In the genomic region with DNA sequence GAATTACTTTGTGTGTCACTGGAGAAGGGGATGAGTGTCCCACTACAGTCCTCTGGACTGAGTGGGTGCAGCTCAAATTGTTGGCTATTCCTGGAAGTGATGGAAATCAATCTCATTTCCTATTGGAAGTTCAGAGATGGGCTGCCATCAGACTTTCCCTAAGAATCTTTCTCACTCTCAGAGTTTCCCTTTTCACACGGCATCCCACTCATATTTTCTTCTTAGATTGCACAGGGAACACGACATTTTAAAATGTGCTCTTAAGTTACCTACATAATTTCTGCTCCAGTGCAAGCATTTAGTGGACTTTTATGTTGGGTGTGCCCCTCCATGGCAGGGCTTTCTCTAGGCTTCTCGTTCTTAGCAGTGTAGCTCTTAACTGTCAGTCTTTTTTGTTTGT, we compare ENCODE assay signal across 32 mouse cellular contexts. TPM values are rescaled to one million over a fixed set of nuclear protein-coding genes. Genes with fewer than 3 reads are reported as not detected.
"Had no signal": no experiment of that assay in that cellular context is flagged by ENCODE, and none has a peak within 500 bp of the region (broad histone marks: within the 10 kb centered on the region; RNA-seq: fewer than 3 reads in every experiment).

No protein-coding gene starts in this region.

- H3K4me3 ChIP-seq: embryonic facial prominence, embryonic 10.5 days; embryonic facial prominence, embryonic 12.5 days; embryonic facial prominence, embryonic 13.5 days; embryonic facial prominence, embryonic 15.5 days; erythroblast, embryonic 14.5 days; forebrain, embryonic 10.5 days; forebrain, embryonic 12.5 days; forebrain, embryonic 13.5 days; forebrain, embryonic 15.5 days; gastrocnemius, adult 2 months; heart, adult 2 months had no signal

- H3K27ac ChIP-seq: embryonic facial prominence, embryonic 10.5 days; embryonic facial prominence, embryonic 12.5 days; embryonic facial prominence, embryonic 13.5 days; embryonic facial prominence, embryonic 15.5 days; forebrain, embryonic 10.5 days; forebrain, embryonic 12.5 days; forebrain, embryonic 13.5 days; forebrain, embryonic 15.5 days; gastrocnemius, adult 2 months; heart, adult 2 months had no signal

- H3K36me3 ChIP-seq: embryonic facial prominence, embryonic 10.5 days; embryonic facial prominence, embryonic 12.5 days; embryonic facial prominence, embryonic 13.5 days; embryonic facial prominence, embryonic 15.5 days; forebrain, embryonic 10.5 days; forebrain, embryonic 12.5 days; forebrain, embryonic 15.5 days had no signal

- ATAC-seq: forebrain, embryonic 13.5 days; forebrain, embryonic 14.5 days; forebrain, embryonic 15.5 days; forebrain, embryonic 16.5 days; forebrain, postnatal 0 days had no signal

- DNase-seq: cerebellum, adult 2 months; cerebellum, adult 8-10 months; cerebellum, adult 9-10 months; cerebellum, adult 9-11 months; cerebellum, postnatal 10 days; cerebellum, postnatal 14 days; cerebellum, postnatal 25 days; cerebellum, postnatal 36 days; embryo, embryonic 11 days; forebrain, postnatal 0 days; gastrocnemius, adult 2 months; gastrocnemius, postnatal 10 days; gastrocnemius, postnatal 14 days; gastrocnemius, postnatal 25 days; gastrocnemius, postnatal 36 days; heart, adult 11 months; heart, adult 18-20 months; heart, adult 2 months had no signal

- H3K27me3 ChIP-seq: embryonic facial prominence, embryonic 12.5 days; embryonic facial prominence, embryonic 13.5 days; embryonic facial prominence, embryonic 15.5 days; forebrain, embryonic 12.5 days; forebrain, embryonic 13.5 days; forebrain, embryonic 15.5 days had no signal

- H3K9me3 ChIP-seq: embryonic facial prominence, embryonic 10.5 days; embryonic facial prominence, embryonic 12.5 days; embryonic facial prominence, embryonic 13.5 days; embryonic facial prominence, embryonic 15.5 days; forebrain, embryonic 10.5 days; forebrain, embryonic 12.5 days; forebrain, embryonic 13.5 days; forebrain, embryonic 15.5 days had no signal

- H3K4me2 ChIP-seq: embryonic facial prominence, embryonic 12.5 days; embryonic facial prominence, embryonic 13.5 days; embryonic facial prominence, embryonic 15.5 days; forebrain, embryonic 12.5 days; forebrain, embryonic 13.5 days; forebrain, embryonic 15.5 days had no signal

- H3K9ac ChIP-seq: embryonic facial prominence, embryonic 12.5 days; embryonic facial prominence, embryonic 13.5 days; embryonic facial prominence, embryonic 15.5 days; forebrain, embryonic 12.5 days; forebrain, embryonic 13.5 days; forebrain, embryonic 15.5 days; forebrain, postnatal 0 days had no signal

- H3K4me1 ChIP-seq: embryonic facial prominence, embryonic 12.5 days; embryonic facial prominence, embryonic 13.5 days; embryonic facial prominence, embryonic 15.5 days; forebrain, embryonic 10.5 days; forebrain, embryonic 12.5 days; forebrain, embryonic 13.5 days; forebrain, embryonic 15.5 days had no signal

RNA-seq across cellular contexts. Expression of a gene that starts 8.6 kb away (rescaled TPM):
- polyA plus RNA-seq: embryonic facial prominence, embryonic 11.5 days; embryonic facial prominence, embryonic 12.5 days; embryonic facial prominence, embryonic 13.5 days had no signal

RNA-seq across cellular contexts. Expression of a gene that starts 37.8 kb away (rescaled TPM):
- polyA plus RNA-seq: erythroblast, embryonic 14.5 days had no signal

RNA-seq across cellular contexts. Expression of a gene that starts 51.2 kb away (rescaled TPM):
- polyA plus RNA-seq: cerebellum, adult 2 months; embryonic facial prominence, embryonic 10.5 days; embryonic facial prominence, embryonic 11.5 days; embryonic facial prominence, embryonic 12.5 days; embryonic facial prominence, embryonic 13.5 days; embryonic facial prominence, embryonic 14.5 days; embryonic facial prominence, embryonic 15.5 days; erythroblast, embryonic 14.5 days; forebrain, embryonic 10.5 days; forebrain, embryonic 11.5 days; forebrain, embryonic 12.5 days; forebrain, embryonic 13.5 days; forebrain, embryonic 14.5 days; forebrain, embryonic 15.5 days; forebrain, embryonic 16.5 days; forebrain, postnatal 0 days; heart, adult 2 months had no signal
